Mouse (Mus musculus): ENCODE data around the gene Rtf1.

DNA sequence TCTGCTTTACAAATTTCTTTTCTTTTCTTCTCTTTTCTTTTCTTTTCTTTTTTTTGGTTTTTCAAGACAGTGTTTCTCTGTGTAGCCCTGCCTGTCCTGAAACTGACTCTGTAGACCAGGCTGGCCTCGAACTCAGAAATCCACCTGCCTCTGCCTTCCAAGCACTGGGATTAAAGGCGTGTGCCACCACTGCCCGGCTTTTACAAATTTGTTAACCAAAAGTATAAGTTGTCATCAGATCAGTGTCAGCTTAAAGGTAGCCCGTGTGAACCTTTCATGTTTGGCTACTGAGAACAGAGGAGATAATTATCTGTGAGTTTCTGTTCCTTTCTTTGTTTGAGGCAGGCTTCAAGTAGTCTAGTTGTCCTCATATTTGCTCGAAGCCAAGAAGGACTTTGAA lies 30.6 kb upstream of the Rtf1 start:
- TF ChIP-seq TCF12 (IDR thresholded peaks at IDR 0.05; ENCODE audit: insufficient read depth, poor library complexity, severe bottlenecking) (no peak), E2F4 (IDR thresholded peaks at IDR 0.05; ENCODE audit: insufficient read depth) (no peak), CEBPB (IDR thresholded peaks at IDR 0.05; ENCODE audit: insufficient read depth, poor library complexity, severe bottlenecking) (no peak), POLR2A (IDR thresholded peaks at IDR 0.05; ENCODE audit: insufficient read length, low read depth) (no peak), TCF3 (IDR thresholded peaks at IDR 0.05; ENCODE audit: insufficient read length, low read depth) (no peak), MYOG (IDR thresholded peaks at IDR 0.05; ENCODE audit: control insufficient read depth in 1 of 3, insufficient read depth in 1 of 3, insufficient read length in 2 of 3, low read depth in 2 of 3) (no peak), USF1 (IDR thresholded peaks at IDR 0.05; ENCODE audit: low read depth) (no peak), POLR2AphosphoS2 (IDR thresholded peaks at IDR 0.05; ENCODE audit: insufficient read length, low read depth) (no peak), MAX (IDR thresholded peaks at IDR 0.05; ENCODE audit: low read depth) (no peak)

Measured in myocyte (in vitro differentiated cells).